Mouse (Mus musculus) myocyte (in vitro differentiated cells): ENCODE results near the gene Pom121l2.

Experiments
- MAX ChIP-seq: IDR thresholded peaks from one replicate; pipeline ENCODE4 v1.6.1; 2011; ENCODE audit warnings: low read depth, mild to moderate bottlenecking, control low read depth
- POLR2A ChIP-seq: IDR thresholded peaks from one replicate; pipeline ENCODE4 v1.6.1; 2011; ENCODE audit warnings: low read depth, mild to moderate bottlenecking, control low read depth, moderate library complexity; ENCODE audit not compliant: insufficient read length

DNA sequence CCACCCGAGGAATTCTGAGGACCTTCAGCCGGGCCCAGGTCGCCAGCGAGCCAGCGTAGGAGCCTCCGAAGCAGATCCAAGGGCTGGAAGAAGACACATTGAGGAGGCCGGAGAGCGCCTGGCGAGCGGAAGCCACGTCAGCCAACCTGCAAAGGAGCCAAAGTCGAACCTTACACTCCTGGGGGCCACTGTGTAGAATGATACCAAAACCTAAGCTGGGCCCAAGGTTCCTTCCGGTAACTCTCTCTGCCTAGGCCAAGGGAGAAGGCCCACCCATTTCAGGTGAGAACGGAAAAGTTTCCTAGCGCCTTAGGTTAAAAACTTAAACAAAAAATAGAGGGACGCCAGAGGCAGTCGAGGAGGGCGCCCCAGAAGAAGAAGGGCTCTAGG is 26.1 kb downstream of the Pom121l2 start:
- TF ChIP-seq POLR2A (no peak), MAX (no peak)
